Mouse (Mus musculus): ENCODE measurements around the gene Olfr427. TPM values are rescaled to one million over a fixed set of nuclear protein-coding genes. Genes with fewer than 3 reads are reported as not detected.

The Olfr427 gene
- polyA plus RNA-seq, 1 experiment from 2014 or later = not detected

GRCm38 (mm10) chr1:174052981-174053380, 43.7 kb upstream of the Olfr427 start:
- Histone ChIP-seq H3K27me3 (replicated peaks; ENCODE audit: insufficient read depth, low read length) (no peaks in the 10 kb centered on the region), H3K9ac (replicated peaks; ENCODE audit: low read depth) (no peak overlapping the region), H3K4me3 (ENCODE audit: low read depth, low read length) (no peak overlapping the region), H3K4me1 (ENCODE audit: insufficient read depth, low read depth, low read length) (no peaks in the 10 kb centered on the region), H3K27ac (ENCODE audit: low read length) (no peak overlapping the region), H3K9me3 (ENCODE audit: low read length) (no peaks in the 10 kb centered on the region), H3K4me2 (replicated peaks; ENCODE audit: low read depth, low read length) (no peak overlapping the region), H3K36me3 (ENCODE audit: insufficient read depth, low read length) (no peaks in the 10 kb centered on the region)
- DNase-seq (ENCODE audit: low spot score) (peak; percentile 65), ATAC-seq (0 out of 2 replicates have a peak, but pooled peaks have one; percentile 16)
- no peak for TF ChIP-seq EP300 (IDR thresholded peaks at IDR 0.05)
- TF ChIP-seq CTCF (IDR thresholded peaks at IDR 0.05) = no peak
- WGBS = 64% methylated on average over 3 of the region's 3 CpGs

- no peak for ATAC-seq
- Histone ChIP-seq H3K27ac (ENCODE audit: low read length) (no peak overlapping the region), H3K4me3 (ENCODE audit: low read depth, low read length) (no peak overlapping the region), H3K9me3 (ENCODE audit: low read length) (no peaks in the 10 kb centered on the region), H3K9ac (replicated peaks; ENCODE audit: low read depth) (no peak overlapping the region), H3K4me2 (replicated peaks; ENCODE audit: low read depth, low read length) (no peak overlapping the region), H3K36me3 (ENCODE audit: insufficient read depth, low read length) (no peaks in the 10 kb centered on the region), H3K4me1 (ENCODE audit: insufficient read depth, low read depth, low read length) (no peaks in the 10 kb centered on the region), H3K27me3 (replicated peaks; ENCODE audit: insufficient read depth, low read length) (no peaks in the 10 kb centered on the region)
- no peak for DNase-seq (ENCODE audit: low spot score)
- TF ChIP-seq CTCF (IDR thresholded peaks at IDR 0.05) = no peak
- TF ChIP-seq EP300 (IDR thresholded peaks at IDR 0.05) = no peak
- WGBS = 70% methylated on average over 2 of the region's 2 CpGs
Measured at GRCm38 (mm10) chr1:174055248-174055647, 41.4 kb upstream of the Olfr427 start.

GRCm38 (mm10) chr1:174066305-174066704, 30.4 kb upstream of the Olfr427 start, which contains the start of gene Olfr430:
Olfr430 (plus strand) TSS chr1:174066605.
- Histone ChIP-seq H3K4me1 (ENCODE audit: insufficient read depth, low read depth, low read length) (no peaks in the 10 kb centered on the region), H3K27me3 (replicated peaks; ENCODE audit: insufficient read depth, low read length) (no peaks in the 10 kb centered on the region), H3K36me3 (ENCODE audit: insufficient read depth, low read length) (no peaks in the 10 kb centered on the region), H3K4me3 (ENCODE audit: low read depth, low read length) (no peak within 1 kb of the TSS), H3K9me3 (ENCODE audit: low read length) (no peaks in the 10 kb centered on the region), H3K9ac (replicated peaks; ENCODE audit: low read depth) (no peak within 1 kb of the TSS), H3K27ac (ENCODE audit: low read length) (no peak within 1 kb of the TSS), H3K4me2 (replicated peaks; ENCODE audit: low read depth, low read length) (no peak within 1 kb of the TSS)
- ATAC-seq = no peak
- 83% methylated on average over 3 of the region's 3 CpGs for WGBS
- TF ChIP-seq CTCF (IDR thresholded peaks at IDR 0.05) (no peak), EP300 (IDR thresholded peaks at IDR 0.05) (no peak)
- no peak for DNase-seq (ENCODE audit: low spot score)

GRCm38 (mm10) chr1:174084031-174084430, 12.7 kb upstream of the Olfr427 start, which contains the start of gene Olfr429:
Olfr429 (plus strand) TSS chr1:174084331.
- 81% methylated on average over 2 of the region's 2 CpGs for WGBS
- ATAC-seq = no peak
- TF ChIP-seq CTCF (IDR thresholded peaks at IDR 0.05) (no peak), EP300 (IDR thresholded peaks at IDR 0.05) (no peak)
- Histone ChIP-seq H3K4me1 (ENCODE audit: insufficient read depth, low read depth, low read length) (no peaks in the 10 kb centered on the region), H3K27me3 (replicated peaks; ENCODE audit: insufficient read depth, low read length) (no peaks in the 10 kb centered on the region), H3K9ac (replicated peaks; ENCODE audit: low read depth) (no peak within 1 kb of the TSS), H3K9me3 (ENCODE audit: low read length) (no peaks in the 10 kb centered on the region), H3K36me3 (ENCODE audit: insufficient read depth, low read length) (no peaks in the 10 kb centered on the region), H3K27ac (ENCODE audit: low read length) (no peak within 1 kb of the TSS), H3K4me2 (replicated peaks; ENCODE audit: low read depth, low read length) (no peak within 1 kb of the TSS), H3K4me3 (ENCODE audit: low read depth, low read length) (no peak within 1 kb of the TSS)
- DNase-seq (ENCODE audit: low spot score) = no peak

GRCm38 (mm10) chr1:174103735-174104134, 7.0 kb downstream of the Olfr427 start:
- DNase-seq (ENCODE audit: low spot score) = peak; percentile 41
- peak; percentile 38 for TF ChIP-seq CTCF (IDR thresholded peaks at IDR 0.05)
- TF ChIP-seq EP300 (IDR thresholded peaks at IDR 0.05) = no peak
- no peak overlapping the region for H3K9ac ChIP-seq (replicated peaks; ENCODE audit: low read depth)
- ATAC-seq = no peak
- no peaks in the 10 kb centered on the region for H3K4me1 ChIP-seq (ENCODE audit: insufficient read depth, low read depth, low read length)
- no peaks in the 10 kb centered on the region for H3K36me3 ChIP-seq (ENCODE audit: insufficient read depth, low read length)
- no peak overlapping the region for H3K27ac ChIP-seq (ENCODE audit: low read length)
- H3K4me2 ChIP-seq (replicated peaks; ENCODE audit: low read depth, low read length) = no peak overlapping the region
- no peak overlapping the region for H3K4me3 ChIP-seq (ENCODE audit: low read depth, low read length)
- H3K27me3 ChIP-seq (replicated peaks; ENCODE audit: insufficient read depth, low read length) = no peaks in the 10 kb centered on the region
- H3K9me3 ChIP-seq (ENCODE audit: low read length) = no peaks in the 10 kb centered on the region
- WGBS = 54% methylated on average over 2 of the region's 2 CpGs

GRCm38 (mm10) chr1:174121062-174121461, 24.4 kb downstream of the Olfr427 start, which contains the start of gene Olfr231:
Olfr231 (minus strand) TSS chr1:174121162.
- H3K4me2 ChIP-seq (replicated peaks; ENCODE audit: low read depth, low read length) = no peak within 1 kb of the TSS
- no peak within 1 kb of the TSS for H3K4me3 ChIP-seq (ENCODE audit: low read depth, low read length)
- TF ChIP-seq EP300 (IDR thresholded peaks at IDR 0.05) (no peak), CTCF (IDR thresholded peaks at IDR 0.05) (no peak)
- H3K4me1 ChIP-seq (ENCODE audit: insufficient read depth, low read depth, low read length) = no peaks in the 10 kb centered on the region
- H3K27ac ChIP-seq (ENCODE audit: low read length) = no peak within 1 kb of the TSS
- DNase-seq (ENCODE audit: low spot score) (no peak), ATAC-seq (no peak)
- no peaks in the 10 kb centered on the region for H3K36me3 ChIP-seq (ENCODE audit: insufficient read depth, low read length)
- WGBS = 50% methylated on average over 2 of the region's 2 CpGs
- no peaks in the 10 kb centered on the region for H3K9me3 ChIP-seq (ENCODE audit: low read length)
- no peaks in the 10 kb centered on the region for H3K27me3 ChIP-seq (replicated peaks; ENCODE audit: insufficient read depth, low read length)
- no peak within 1 kb of the TSS for H3K9ac ChIP-seq (replicated peaks; ENCODE audit: low read depth)

GRCm38 (mm10) chr1:174131217-174131616, 34.5 kb downstream of the Olfr427 start, which contains the start of gene Olfr424:
Olfr424 (plus strand) TSS chr1:174131517.
- no peaks in the 10 kb centered on the region for H3K27me3 ChIP-seq (replicated peaks; ENCODE audit: insufficient read depth, low read length)
- TF ChIP-seq EP300 (IDR thresholded peaks at IDR 0.05) (no peak), CTCF (IDR thresholded peaks at IDR 0.05) (no peak)
- 68% methylated on average over 3 of the region's 3 CpGs for WGBS
- H3K4me2 ChIP-seq (replicated peaks; ENCODE audit: low read depth, low read length) = no peak within 1 kb of the TSS
- ATAC-seq (no peak), DNase-seq (ENCODE audit: low spot score) (no peak)
- no peak within 1 kb of the TSS for H3K9ac ChIP-seq (replicated peaks; ENCODE audit: low read depth)
- H3K9me3 ChIP-seq (ENCODE audit: low read length) = no peaks in the 10 kb centered on the region
- H3K27ac ChIP-seq (ENCODE audit: low read length) = no peak within 1 kb of the TSS
- no peaks in the 10 kb centered on the region for H3K36me3 ChIP-seq (ENCODE audit: insufficient read depth, low read length)
- H3K4me1 ChIP-seq (ENCODE audit: insufficient read depth, low read depth, low read length) = no peaks in the 10 kb centered on the region
- H3K4me3 ChIP-seq (ENCODE audit: low read depth, low read length) = no peak within 1 kb of the TSS

Measured in lung, postnatal 0 days (tissue).